ENCODE assay signal across 21 mouse cellular contexts in genomic region chr14:55768555-55768954, GRCm38 (mm10). TPM values are rescaled to one million over a fixed set of nuclear protein-coding genes. Genes with fewer than 3 reads are reported as not detected.
DNase-seq lines count a peak whose midpoint lies in the region; ATAC-seq and TF ChIP-seq lines count a peak whose summit lies in the region.
"Had no signal": no experiment of that assay in that cellular context is flagged by ENCODE, and none has a peak within 500 bp of the region (broad histone marks: within the 10 kb centered on the region; RNA-seq: fewer than 3 reads in every experiment).

No protein-coding gene starts in this region.

- no peaks in the 10 kb centered on the region for H3K9me3 ChIP-seq in embryonic facial prominence, embryonic 13.5 days
- no peaks in the 10 kb centered on the region for H3K9me3 ChIP-seq in embryonic facial prominence, embryonic 10.5 days
- H3K9me3 ChIP-seq in lung, postnatal 0 days (ENCODE audit: low read length) = no peaks in the 10 kb centered on the region
- H3K9me3 ChIP-seq in liver, embryonic 16.5 days (replicated peaks; ENCODE audit: control insufficient read depth, low read length) = no peaks in the 10 kb centered on the region
- H3K9me3 ChIP-seq: forebrain, embryonic 12.5 days; heart, embryonic 15.5 days; limb, embryonic 12.5 days; lung, embryonic 15.5 days had no signal

- H3K4me3 ChIP-seq in embryonic facial prominence, embryonic 13.5 days = no peak overlapping the region
- H3K4me3 ChIP-seq in embryonic facial prominence, embryonic 10.5 days = no peak overlapping the region
- no peak overlapping the region for H3K4me3 ChIP-seq in lung, postnatal 0 days (ENCODE audit: low read depth, low read length)
- no peak overlapping the region for H3K4me3 ChIP-seq in lung, adult 2 months (replicated peaks; ENCODE audit: extremely low read depth, low read depth, low read length)
- no peak overlapping the region for H3K4me3 ChIP-seq in embryonic fibroblast, embryonic 13.5 days (ENCODE audit: insufficient read depth, low read length)
- H3K4me3 ChIP-seq in liver, embryonic 16.5 days (ENCODE audit: low read depth, low read length) = no peak overlapping the region
- H3K4me3 ChIP-seq: myocyte had no signal

- DNase-seq in embryonic facial prominence, embryonic 10.5 days (ENCODE audit: low spot score) = no peak
- DNase-seq in lung, postnatal 0 days (ENCODE audit: low spot score) = peak; percentile 81
- DNase-seq in lung, adult 2 months = no peak
- no peak for DNase-seq in urinary bladder, postnatal 25 days (ENCODE audit: low spot score)
- no peak for DNase-seq in cerebellum, postnatal 36 days
- DNase-seq: heart, adult 18-20 months; layer of hippocampus, adult 9-11 months; right cerebral cortex, postnatal 14 days; spleen, adult 18-20 months; thymus, adult 2 months had no signal

- TF ChIP-seq CTCF in lung, postnatal 0 days (IDR thresholded peaks at IDR 0.05) = no peak
- no peak for TF ChIP-seq CTCF in lung, adult 2 months (IDR thresholded peaks at IDR 0.05; ENCODE audit: insufficient read depth, low read length)
- no peak for TF ChIP-seq CTCF in embryonic fibroblast, embryonic 13.5 days (IDR thresholded peaks at IDR 0.05; ENCODE audit: borderline replicate concordance, insufficient read depth, low read length)

- no peak overlapping the region for H3K27ac ChIP-seq in embryonic facial prominence, embryonic 13.5 days
- H3K27ac ChIP-seq in embryonic facial prominence, embryonic 10.5 days (replicated peaks) = no peak overlapping the region
- 0 out of 2 replicates have a peak overlapping the region, but pooled peaks have one; percentile 14 for H3K27ac ChIP-seq in lung, postnatal 0 days (ENCODE audit: low read length)
- H3K27ac ChIP-seq in embryonic fibroblast, embryonic 13.5 days (ENCODE audit: insufficient read depth, low read length) = peak overlapping the region; percentile 59
- H3K27ac ChIP-seq in liver, embryonic 16.5 days (ENCODE audit: low read length) = no peak overlapping the region
- H3K27ac ChIP-seq: forebrain, embryonic 12.5 days; heart, embryonic 15.5 days; limb, embryonic 12.5 days; lung, embryonic 15.5 days had no signal

- 84% methylated on average over 6 of the region's 6 CpGs for WGBS in embryonic facial prominence, embryonic 13.5 days
- 88% methylated on average over 6 of the region's 6 CpGs for WGBS in embryonic facial prominence, embryonic 10.5 days
- 73% methylated on average over 6 of the region's 6 CpGs for WGBS in lung, postnatal 0 days
- WGBS in lung, adult 2 months = 64% methylated on average over 6 of the region's 6 CpGs
- WGBS in liver, embryonic 16.5 days (ENCODE audit: insufficient replicate concordance) = 66% methylated on average over 6 of the region's 6 CpGs

- TF ChIP-seq POLR2A in lung, adult 2 months (IDR thresholded peaks at IDR 0.05; ENCODE audit: borderline replicate concordance, extremely low read depth, low read depth, low read length) = no peak
- TF ChIP-seq POLR2A in embryonic fibroblast, embryonic 13.5 days (IDR thresholded peaks at IDR 0.05; ENCODE audit: low read depth, low read length) = no peak

- H3K36me3 ChIP-seq in embryonic facial prominence, embryonic 13.5 days = peaks cover 5% of the 10 kb centered on the region; the same call in 1 of the 2 replicates
- no peaks in the 10 kb centered on the region for H3K36me3 ChIP-seq in embryonic facial prominence, embryonic 10.5 days (replicated peaks)
- H3K36me3 ChIP-seq in lung, postnatal 0 days (ENCODE audit: insufficient read depth, low read length) = no peaks in the 10 kb centered on the region
- H3K36me3 ChIP-seq in liver, embryonic 16.5 days (ENCODE audit: control insufficient read depth, insufficient read depth) = no peaks in the 10 kb centered on the region
- H3K36me3 ChIP-seq: forebrain, embryonic 12.5 days; heart, embryonic 15.5 days; limb, embryonic 12.5 days; lung, embryonic 15.5 days had no signal

- ATAC-seq in embryonic facial prominence, embryonic 13.5 days (ENCODE audit: insufficient number of reproducible peaks, insufficient read depth, low FRiP score, low TSS enrichment, low read depth) = no peak
- ATAC-seq in lung, postnatal 0 days = peak; percentile 65
- no peak for ATAC-seq in liver, embryonic 16.5 days (ENCODE audit: low read depth)

- H3K27me3 ChIP-seq in embryonic facial prominence, embryonic 13.5 days = peaks cover 66% of the 10 kb centered on the region
- H3K27me3 ChIP-seq in embryonic facial prominence, embryonic 10.5 days (replicated peaks; ENCODE audit: low read depth, poor library complexity, severe bottlenecking) = peaks cover 90% of the 10 kb centered on the region
- H3K27me3 ChIP-seq in lung, postnatal 0 days (replicated peaks; ENCODE audit: insufficient read depth, low read length) = no peaks in the 10 kb centered on the region
- peaks cover 19% of the 10 kb centered on the region; the same call in 1 of the 2 replicates for H3K27me3 ChIP-seq in liver, embryonic 16.5 days (ENCODE audit: control insufficient read depth, insufficient read depth, low read depth, low read length)

- TF ChIP-seq EP300 in lung, postnatal 0 days (IDR thresholded peaks at IDR 0.05) = peak; percentile 67

- peak overlapping the region; percentile 85; the same call in 1 of the 2 replicates for H3K4me2 ChIP-seq in embryonic facial prominence, embryonic 13.5 days
- no peak overlapping the region; the same call in 1 of the 2 replicates for H3K4me2 ChIP-seq in lung, postnatal 0 days (replicated peaks; ENCODE audit: low read depth, low read length)
- peak overlapping the region; percentile 65; the same call in 1 of the 2 replicates for H3K4me2 ChIP-seq in liver, embryonic 16.5 days (ENCODE audit: low read depth, low read length)

- H3K9ac ChIP-seq in embryonic facial prominence, embryonic 13.5 days = no peak overlapping the region
- no peak overlapping the region for H3K9ac ChIP-seq in lung, postnatal 0 days (replicated peaks; ENCODE audit: low read depth)
- no peak overlapping the region for H3K9ac ChIP-seq in liver, embryonic 16.5 days (ENCODE audit: low read depth, low read length)

- H3K4me1 ChIP-seq in embryonic facial prominence, embryonic 13.5 days = peaks cover 5% of the 10 kb centered on the region; the same call in 1 of the 2 replicates
- peaks cover 14% of the 10 kb centered on the region for H3K4me1 ChIP-seq in embryonic facial prominence, embryonic 10.5 days
- H3K4me1 ChIP-seq in lung, postnatal 0 days (ENCODE audit: insufficient read depth, low read depth, low read length) = peaks cover 9% of the 10 kb centered on the region; the same call in 1 of the 2 replicates
- peaks cover 5% of the 10 kb centered on the region; the same call in 1 of the 2 replicates for H3K4me1 ChIP-seq in lung, adult 2 months (ENCODE audit: control insufficient read depth, insufficient read depth, low read length)
- peaks cover 4% of the 10 kb centered on the region for H3K4me1 ChIP-seq in embryonic fibroblast, embryonic 13.5 days (ENCODE audit: control insufficient read depth, insufficient read depth, low read length)
- peaks cover 22% of the 10 kb centered on the region for H3K4me1 ChIP-seq in liver, embryonic 16.5 days (ENCODE audit: control insufficient read depth, low read depth, low read length)

RNA-seq across cellular contexts. Expression of gene Ltb4r1, which starts 2.8 kb away (rescaled TPM):
- 0.58 and 1.1 TPM in 2 replicates for polyA plus RNA-seq in embryonic facial prominence, embryonic 13.5 days (2015; fragmentation: Nextera tagmentation; extraction: Ambion mirVana)
- polyA plus RNA-seq in embryonic facial prominence, embryonic 10.5 days (2016; fragmentation: Nextera tagmentation; extraction: Ambion mirVana) = 0.10 and 0.35 TPM in 2 replicates
- 4.1 and 4.6 TPM in 2 replicates for polyA plus RNA-seq in lung, postnatal 0 days (2015; fragmentation: Nextera tagmentation; extraction: Ambion mirVana)
- 6.5 and 7.1 TPM in 2 replicates for polyA plus RNA-seq in lung, adult 2 months (2012; rRNA removed)
- polyA plus RNA-seq in embryonic fibroblast, embryonic 13.5 days (2011; ENCODE audit: insufficient read length, low read depth, missing spikeins) = 0.82 and 1.0 TPM in 2 replicates
- 14.2 and 16.4 TPM in 2 replicates for polyA plus RNA-seq in liver, embryonic 16.5 days (2015; fragmentation: Nextera tagmentation; extraction: Ambion mirVana)
- polyA plus RNA-seq: kidney, embryonic 14.5 days; midbrain, embryonic 14.5 days had no signal

RNA-seq across cellular contexts. Expression of gene Ltb4r2, which starts 7.3 kb away (rescaled TPM):
- polyA plus RNA-seq in embryonic facial prominence, embryonic 13.5 days (2015; fragmentation: Nextera tagmentation; extraction: Ambion mirVana) = 0.51 and 0.56 TPM in 2 replicates
- 0.13 and 0.39 TPM in 2 replicates for polyA plus RNA-seq in embryonic facial prominence, embryonic 10.5 days (2016; fragmentation: Nextera tagmentation; extraction: Ambion mirVana)
- 0.77 and 0.97 TPM in 2 replicates for polyA plus RNA-seq in lung, postnatal 0 days (2015; fragmentation: Nextera tagmentation; extraction: Ambion mirVana)
- polyA plus RNA-seq in lung, adult 2 months (2012; rRNA removed) = 1.1 and 2.6 TPM in 2 replicates
- 2.0 TPM in 2 replicates for polyA plus RNA-seq in embryonic fibroblast, embryonic 13.5 days (2011; ENCODE audit: insufficient read length, low read depth, missing spikeins)
- polyA plus RNA-seq in liver, embryonic 16.5 days (2015; fragmentation: Nextera tagmentation; extraction: Ambion mirVana) = 0.38 and 0.40 TPM in 2 replicates
- polyA plus RNA-seq: inflammation-experienced regulatory T-cells, adult 6 months had no signal

RNA-seq across cellular contexts. Expression of gene Cideb, which starts 10.3 kb away (rescaled TPM):
- polyA plus RNA-seq in embryonic facial prominence, embryonic 13.5 days (2015; fragmentation: Nextera tagmentation; extraction: Ambion mirVana) = 0.18 and 1.2 TPM in 2 replicates
- 0.16 TPM in 1 of 2 replicates, not detected in the other for polyA plus RNA-seq in embryonic facial prominence, embryonic 10.5 days (2016; fragmentation: Nextera tagmentation; extraction: Ambion mirVana)
- polyA plus RNA-seq in lung, postnatal 0 days (2015; fragmentation: Nextera tagmentation; extraction: Ambion mirVana) = 0.65 and 1.3 TPM in 2 replicates
- 3.8 and 4.0 TPM in 2 replicates for polyA plus RNA-seq in lung, adult 2 months (2012; rRNA removed)
- polyA plus RNA-seq in embryonic fibroblast, embryonic 13.5 days (2011; ENCODE audit: insufficient read length, low read depth, missing spikeins) = 0.95 TPM in 1 of 2 replicates, not detected in the other
- polyA plus RNA-seq in liver, embryonic 16.5 days (2015; fragmentation: Nextera tagmentation; extraction: Ambion mirVana) = 74.1 and 86.9 TPM in 2 replicates
- polyA plus RNA-seq: inflammation-experienced regulatory T-cells, adult 6 months; limb, embryonic 12.5 days had no signal

RNA-seq across cellular contexts. Expression of gene Adcy4, which starts 15.3 kb away (rescaled TPM):
- polyA plus RNA-seq in embryonic facial prominence, embryonic 13.5 days (2015; fragmentation: Nextera tagmentation; extraction: Ambion mirVana) = 20.2 and 21.6 TPM in 2 replicates
- 10.7 and 11.4 TPM in 2 replicates for polyA plus RNA-seq in embryonic facial prominence, embryonic 10.5 days (2016; fragmentation: Nextera tagmentation; extraction: Ambion mirVana)
- 29.3 and 33.3 TPM in 2 replicates for polyA plus RNA-seq in lung, postnatal 0 days (2015; fragmentation: Nextera tagmentation; extraction: Ambion mirVana)
- 157 and 169 TPM in 2 replicates for polyA plus RNA-seq in lung, adult 2 months (2012; rRNA removed)
- 8.7 and 18.0 TPM in 2 replicates for polyA plus RNA-seq in embryonic fibroblast, embryonic 13.5 days (2011; ENCODE audit: insufficient read length, low read depth, missing spikeins)
- polyA plus RNA-seq in liver, embryonic 16.5 days (2015; fragmentation: Nextera tagmentation; extraction: Ambion mirVana) = 1.9 and 2.4 TPM in 2 replicates

RNA-seq across cellular contexts. Expression of gene Ripk3, which starts 20.1 kb away (rescaled TPM):
- 41.1 and 44.4 TPM in 2 replicates for polyA plus RNA-seq in embryonic facial prominence, embryonic 13.5 days (2015; fragmentation: Nextera tagmentation; extraction: Ambion mirVana)
- 21.4 and 24.1 TPM in 2 replicates for polyA plus RNA-seq in embryonic facial prominence, embryonic 10.5 days (2016; fragmentation: Nextera tagmentation; extraction: Ambion mirVana)
- 16.2 and 24.2 TPM in 2 replicates for polyA plus RNA-seq in lung, postnatal 0 days (2015; fragmentation: Nextera tagmentation; extraction: Ambion mirVana)
- polyA plus RNA-seq in lung, adult 2 months (2012; rRNA removed) = 7.5 and 10.0 TPM in 2 replicates
- polyA plus RNA-seq in embryonic fibroblast, embryonic 13.5 days (2011; ENCODE audit: insufficient read length, low read depth, missing spikeins) = 109 and 141 TPM in 2 replicates
- polyA plus RNA-seq in liver, embryonic 16.5 days (2015; fragmentation: Nextera tagmentation; extraction: Ambion mirVana) = 15.4 and 16.4 TPM in 2 replicates

Comparison
In these comparisons a context has a peak if more than half of its experiments do, and no peak if none do; other contexts are left out.
1. H3K27ac ChIP-seq: peak in lung, postnatal 0 days (single experiment) and embryonic fibroblast, embryonic 13.5 days (single experiment); none in embryonic facial prominence, embryonic 13.5 days (single experiment), embryonic facial prominence, embryonic 10.5 days (single experiment) and liver, embryonic 16.5 days (single experiment).
2. RNA of gene Cideb, which starts 10.3 kb away (polyA plus RNA-seq): 74.1 to 86.9 TPM in liver, embryonic 16.5 days; 3.8 to 4.0 TPM in lung, adult 2 months, 0.65 to 1.3 TPM in lung, postnatal 0 days, 0.95 TPM in embryonic fibroblast, embryonic 13.5 days, 0.18 to 1.2 TPM in embryonic facial prominence, embryonic 13.5 days and 0.16 TPM in embryonic facial prominence, embryonic 10.5 days; every median in the first group is over 10 times any median in the second.